Mouse (Mus musculus) heart, embryonic 11.5 days (tissue): ENCODE results near the gene Rhoa. TPM values are rescaled to one million over a fixed set of nuclear protein-coding genes. Genes with fewer than 3 reads are reported as not detected.

Experiments
- ATAC-seq: fragments of 200-750 bp; cut with Nextera tagmentation; replicated peaks from 2 replicates; pipeline ENCODE4 v1.8.0; 2017; ENCODE audit warnings: moderate library complexity; ENCODE audit not compliant: insufficient number of reproducible peaks, low FRiP score, low TSS enrichment
- H3K27ac ChIP-seq: fragments of 300-500 bp; sonication (generic); 2 replicates; pipeline ENCODE4 v1.5.1; 2014; ENCODE audit warnings: mild to moderate bottlenecking, low read depth, low read length
- H3K27me3 ChIP-seq: fragments of 300-500 bp; sonication (generic); 2 replicates; pipeline ENCODE4 v1.6.1; 2014; ENCODE audit warnings: mild to moderate bottlenecking, low read length, mixed read lengths; ENCODE audit not compliant: control insufficient read depth, insufficient read depth
- H3K36me3 ChIP-seq: fragments of 300-500 bp; sonication (generic); 2 replicates; pipeline ENCODE4 v1.6.1; 2014; ENCODE audit warnings: mild to moderate bottlenecking, low read length, moderate library complexity, mixed read lengths; ENCODE audit not compliant: control insufficient read depth, insufficient read depth
- H3K4me1 ChIP-seq: fragments of 300-500 bp; sonication (generic); 2 replicates; pipeline ENCODE4 v1.6.1; 2014; ENCODE audit warnings: low read length; ENCODE audit not compliant: control insufficient read depth, insufficient read depth
- H3K4me2 ChIP-seq: fragments of 300-500 bp; sonication (generic); 2 replicates; pipeline ENCODE4 v1.6.1; 2014; ENCODE audit warnings: mild to moderate bottlenecking, moderate library complexity
- H3K4me3 ChIP-seq: fragments of 300-500 bp; sonication (generic); 2 replicates; pipeline ENCODE4 v1.5.1; 2014; ENCODE audit warnings: low read depth, low read length
- H3K9ac ChIP-seq: fragments of 300-500 bp; sonication (generic); 2 replicates; pipeline ENCODE4 v1.6.1; 2014; ENCODE audit warnings: mild to moderate bottlenecking, low read depth, low read length, moderate library complexity
- H3K9me3 ChIP-seq: fragments of 300-500 bp; sonication (generic); replicated peaks from 2 replicates; pipeline ENCODE4 v1.6.1; 2016; ENCODE audit warnings: low read length; ENCODE audit not compliant: control insufficient read depth
- WGBS: fragments of 180-500 bp; shearing (Covaris S2); extraction: QIAGEN DNeasy Blood & Tissue Kit; methylation state at CpG from one replicate; pipeline ENCODE4 v1.1.7; 2014; ENCODE audit not compliant: insufficient replicate concordance; 5-methylcytosine and 5-hydroxymethylcytosine counted together
- polyA plus RNA-seq: library from polyadenylated mRNA; unstranded; fragments of >200 nt; fragmentation: Nextera tagmentation; extraction: Ambion mirVana; gene quantifications from 2 replicates; pipeline ENCODE4 v1.2.1, GENCODE M21; 2014

Gene Rhoa
- polyA plus RNA-seq: 252 and 277 TPM in 2 replicates

GRCm38 (mm10) chr9:108305629-108306520 is at the start of gene Rhoa, which contains the start of gene Tcta:
Gene Rhoa (plus strand): TSS chr9:108306129.
Gene Tcta (minus strand): TSS chr9:108306160.
- H3K9ac ChIP-seq: peak within 1 kb of the TSS; percentile 98
- no peaks in the 10 kb centered on the region for H3K27me3 ChIP-seq
- H3K4me3 ChIP-seq: peak within 1 kb of the TSS; percentile 83
- under 1% methylated on average over 81 of the region's 81 CpGs for WGBS
- peak within 1 kb of the TSS; percentile 100 for H3K27ac ChIP-seq
- ATAC-seq: peak; percentile 93
- H3K36me3 ChIP-seq: peaks cover 5% of the 10 kb centered on the region; the same call in 1 of the 2 replicates
- peak within 1 kb of the TSS; percentile 94 for H3K4me2 ChIP-seq
- H3K9me3 ChIP-seq: no peaks in the 10 kb centered on the region
- peaks cover 24% of the 10 kb centered on the region for H3K4me1 ChIP-seq

- H3K4me2 ChIP-seq: peak overlapping the region; percentile 83; the same call in 1 of the 2 replicates
- peak overlapping the region; percentile 0; the same call in 1 of the 2 replicates for H3K27ac ChIP-seq
- ATAC-seq: no peak
- H3K9me3 ChIP-seq: no peaks in the 10 kb centered on the region
- H3K9ac ChIP-seq: no peak overlapping the region
- WGBS: 50% methylated on average over 4 of the region's 4 CpGs
- H3K4me3 ChIP-seq: no peak overlapping the region
- peaks cover 40% of the 10 kb centered on the region for H3K4me1 ChIP-seq
- no peaks in the 10 kb centered on the region for H3K27me3 ChIP-seq
- H3K36me3 ChIP-seq: no peaks in the 10 kb centered on the region
These were observed 45.4 kb upstream of the Rhoa start for GRCm38 (mm10) chr9:108260526-108260925.

- Histone ChIP-seq H3K27ac (peak overlapping the region; percentile 35; the same call in 1 of the 2 replicates), H3K9ac (peak overlapping the region; percentile 97; the same call in 1 of the 2 replicates)
- ATAC-seq: no peak
These were observed 44.1 kb upstream of the Rhoa start for GRCm38 (mm10) chr9:108261865-108262264.

DNA sequence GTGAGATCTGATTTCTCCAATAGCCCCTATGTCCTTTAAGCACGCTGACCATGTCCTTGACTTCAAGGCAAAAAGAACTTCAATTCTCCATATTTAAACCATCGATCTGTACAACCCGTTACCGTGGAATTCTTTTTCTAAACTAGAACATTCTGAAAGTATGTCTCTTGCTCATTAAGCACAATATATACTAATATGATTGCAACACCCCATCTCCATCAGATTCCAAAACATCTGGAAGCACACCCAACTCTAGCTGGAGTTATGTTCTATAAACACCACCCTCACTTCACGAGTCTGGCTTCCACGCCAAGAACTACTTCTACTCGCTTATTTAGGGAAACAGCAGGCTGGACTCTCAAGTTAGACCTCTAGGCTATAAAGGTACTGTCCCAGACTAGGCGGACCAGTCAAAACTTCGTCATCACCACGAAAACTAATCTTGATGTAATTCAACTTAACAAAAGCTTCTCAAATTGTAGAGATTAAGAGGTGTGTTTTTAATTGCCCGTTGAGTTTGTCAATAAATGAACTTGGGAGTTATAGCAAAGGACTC is 43.4 kb upstream of the Rhoa start:
- H3K36me3 ChIP-seq: no peaks in the 10 kb centered on the region
- peaks cover 48% of the 10 kb centered on the region for H3K4me1 ChIP-seq
- peak overlapping the region; percentile 97 for H3K4me3 ChIP-seq
- no peak for ATAC-seq
- WGBS: 39% methylated on average over 11 of the region's 11 CpGs
- H3K27me3 ChIP-seq: no peaks in the 10 kb centered on the region
- peak overlapping the region; percentile 97 for H3K9ac ChIP-seq
- peak overlapping the region; percentile 83 for H3K4me2 ChIP-seq
- peak overlapping the region; percentile 98 for H3K27ac ChIP-seq
- H3K9me3 ChIP-seq: no peaks in the 10 kb centered on the region

More at GRCm38 (mm10) chr9:108261865-108262264, 44.1 kb upstream of the Rhoa start:
- Histone ChIP-seq H3K4me3 (peak overlapping the region; percentile 97), H3K9me3 (no peaks in the 10 kb centered on the region), H3K4me1 (peaks cover 48% of the 10 kb centered on the region), H3K27me3 (no peaks in the 10 kb centered on the region), H3K4me2 (peak overlapping the region; percentile 83), H3K36me3 (no peaks in the 10 kb centered on the region)
- WGBS: 41% methylated on average over 7 of the region's 7 CpGs

DNA sequence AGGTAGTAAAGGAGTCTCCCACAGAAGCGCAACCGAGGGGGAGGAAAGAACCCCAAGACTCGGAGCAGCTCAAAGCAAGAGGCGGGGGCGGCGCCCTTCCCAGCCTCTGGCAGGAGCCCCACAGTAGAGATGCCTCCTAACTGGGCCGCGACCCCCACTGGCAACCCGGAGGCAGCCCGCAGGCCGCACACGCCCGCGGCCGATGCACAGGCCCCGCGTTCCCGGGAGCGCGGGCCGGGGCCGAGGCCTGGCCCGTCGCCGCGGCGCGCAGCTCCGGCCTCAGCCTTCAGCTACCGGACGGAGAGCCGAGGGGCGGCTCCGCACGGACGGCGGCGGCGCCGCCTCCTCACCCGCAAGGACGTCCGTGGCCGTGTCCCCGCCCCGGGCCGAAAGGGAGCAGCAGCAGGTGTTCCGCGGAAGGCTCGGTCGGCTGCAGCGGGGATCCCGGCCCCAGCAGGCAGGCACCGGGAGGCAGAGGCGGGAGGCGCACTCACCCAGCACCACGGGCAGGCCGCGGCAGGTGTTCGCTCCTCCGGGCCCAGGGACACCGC is 42.7 kb upstream of the Rhoa start:
- Histone ChIP-seq H3K27me3 (no peaks in the 10 kb centered on the region), H3K9me3 (no peaks in the 10 kb centered on the region), H3K36me3 (no peaks in the 10 kb centered on the region), H3K9ac (peak overlapping the region; percentile 97), H3K4me1 (peaks cover 52% of the 10 kb centered on the region), H3K4me3 (peak overlapping the region; percentile 97), H3K27ac (peak overlapping the region; percentile 98), H3K4me2 (peak overlapping the region; percentile 83)
- peak; percentile 64 for ATAC-seq
- under 1% methylated on average over 43 of the region's 62 CpGs for WGBS

DNA sequence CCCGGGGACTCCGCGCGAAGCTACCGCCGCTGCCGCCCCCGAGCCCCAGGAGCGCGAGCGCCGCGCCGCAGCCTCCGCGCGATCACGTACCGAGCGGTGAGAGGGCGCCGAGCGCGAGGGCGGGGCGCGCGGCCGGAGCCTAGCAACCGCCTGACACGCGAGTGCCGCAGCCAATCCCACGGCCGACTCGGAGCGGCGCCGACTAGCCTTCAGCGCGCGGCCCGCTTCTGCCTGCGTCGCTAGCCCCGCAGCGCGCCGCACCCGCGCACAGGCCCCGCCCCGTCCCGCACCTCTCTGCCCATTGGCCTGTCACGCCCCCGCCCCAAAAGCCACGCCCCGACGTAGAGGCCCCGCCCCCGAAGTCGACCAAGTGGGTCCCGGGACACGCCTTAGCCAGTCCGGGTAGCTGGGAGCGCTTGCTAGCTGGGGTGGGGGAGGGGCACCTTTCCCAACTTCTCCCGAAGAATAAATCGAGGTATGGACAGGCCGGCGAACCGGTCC is 42.2 kb upstream of the Rhoa start, which contains the start of gene Dag1:
TSS of gene Dag1 (minus strand) at position 269 of the 501 bp plus-strand sequence.
- Histone ChIP-seq H3K36me3 (no peaks in the 10 kb centered on the region), H3K9ac (peak within 1 kb of the TSS; percentile 97), H3K4me2 (peak within 1 kb of the TSS; percentile 83), H3K27ac (peak within 1 kb of the TSS; percentile 98), H3K27me3 (no peaks in the 10 kb centered on the region), H3K4me3 (peak within 1 kb of the TSS; percentile 97), H3K9me3 (no peaks in the 10 kb centered on the region), H3K4me1 (peaks cover 51% of the 10 kb centered on the region)
- ATAC-seq: peak; percentile 93
- WGBS: under 1% methylated on average over 60 of the region's 71 CpGs

GRCm38 (mm10) chr9:108264191-108264921 is 41.6 kb upstream of the Rhoa start:
- Histone ChIP-seq H3K36me3 (no peaks in the 10 kb centered on the region), H3K4me1 (peaks cover 49% of the 10 kb centered on the region), H3K9ac (peak overlapping the region; percentile 97), H3K9me3 (no peaks in the 10 kb centered on the region), H3K27ac (peak overlapping the region; percentile 98), H3K4me3 (peak overlapping the region; percentile 97), H3K4me2 (peak overlapping the region; percentile 83), H3K27me3 (no peaks in the 10 kb centered on the region)
- peak; percentile 24; the same call in 1 of the 2 replicates for ATAC-seq
- 2% methylated on average over 10 of the region's 10 CpGs for WGBS
